Mouse (Mus musculus): ENCODE results near the gene Ergic1.

The Ergic1 gene

GRCm38 (mm10) chr17:26600913-26601447 is 39.7 kb downstream of the Ergic1 start:
- peak; percentile 64 for DNase-seq (ENCODE audit: low read depth, low spot score)

- DNase-seq (ENCODE audit: low read depth, low spot score): no peak
These were observed 40.2 kb downstream of the Ergic1 start for GRCm38 (mm10) chr17:26601514-26601913.

- no peak for DNase-seq (ENCODE audit: low read depth, low spot score)
These were observed 40.6 kb downstream of the Ergic1 start for GRCm38 (mm10) chr17:26601926-26602325.

- no peak for DNase-seq (ENCODE audit: low read depth, low spot score)
These were observed 41.1 kb downstream of the Ergic1 start for GRCm38 (mm10) chr17:26602371-26602885.

DNA sequence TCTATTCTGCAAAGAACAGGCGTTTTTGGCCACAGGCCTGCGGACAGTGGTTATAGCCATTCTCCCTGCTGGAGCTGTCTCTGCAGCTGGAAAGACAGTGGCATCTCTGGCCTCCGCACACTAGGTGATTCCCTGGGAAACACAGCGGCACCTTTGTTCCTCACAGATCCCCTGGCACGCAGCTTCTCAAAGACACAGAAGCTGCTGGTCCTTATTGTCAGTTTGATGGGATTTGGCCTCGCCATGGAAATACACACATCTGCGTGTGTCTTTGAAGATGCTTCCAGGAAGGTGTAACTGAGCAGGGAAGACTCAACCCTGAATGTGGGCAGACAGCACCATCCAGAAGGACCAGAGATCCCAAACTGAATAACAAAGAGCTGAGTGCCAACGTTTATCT is 42.0 kb downstream of the Ergic1 start:
- DNase-seq (ENCODE audit: low read depth, low spot score): no peak

DNA sequence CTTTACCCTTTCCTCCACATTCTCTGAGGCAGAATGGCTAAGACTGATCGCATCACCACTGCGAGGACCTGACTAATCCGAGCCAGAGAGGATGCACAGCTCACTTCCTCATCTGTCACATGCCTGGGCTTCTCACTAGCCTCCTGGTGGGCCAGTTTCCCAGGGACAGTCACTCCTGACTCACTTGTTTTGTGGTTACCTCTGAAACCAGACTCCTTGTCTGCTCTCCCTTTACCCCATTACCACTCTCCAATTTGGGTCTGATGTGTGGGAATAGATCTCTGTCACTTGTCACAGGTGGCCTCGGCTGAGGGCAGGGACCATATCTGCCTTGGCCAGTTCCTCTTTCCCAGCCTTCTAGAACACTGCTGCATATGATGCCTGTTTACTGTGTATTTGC is 44.3 kb downstream of the Ergic1 start:
- no peak for DNase-seq (ENCODE audit: low read depth, low spot score)

DNA sequence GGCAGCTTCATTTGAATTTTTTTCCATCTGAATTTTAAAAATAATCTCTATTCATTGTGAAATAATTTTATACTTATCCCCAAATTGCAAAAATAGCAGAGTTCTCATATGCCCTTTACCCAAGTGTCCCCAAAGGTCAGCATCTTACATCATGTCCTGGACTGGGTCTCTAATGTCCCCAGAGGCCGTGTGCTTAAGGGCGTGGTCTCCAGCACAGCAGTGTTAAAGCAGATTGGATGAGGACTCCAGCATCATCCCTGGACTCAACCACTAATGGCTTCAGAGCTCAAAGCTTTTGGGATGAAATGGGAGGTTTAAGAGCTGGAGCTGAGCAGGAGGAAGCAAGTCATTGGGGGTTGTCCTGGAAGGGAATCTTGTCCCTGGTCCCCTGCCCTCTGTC is 45.2 kb downstream of the Ergic1 start:
- DNase-seq (ENCODE audit: low read depth, low spot score): no peak

GRCm38 (mm10) chr17:26608348-26608747 is 47.1 kb downstream of the Ergic1 start:
- no peak for DNase-seq (ENCODE audit: low read depth, low spot score)

- no peak for DNase-seq (ENCODE audit: low read depth, low spot score)
These were observed 47.6 kb downstream of the Ergic1 start for GRCm38 (mm10) chr17:26608877-26609276.

- no peak for DNase-seq (ENCODE audit: low read depth, low spot score)
These were observed 48.5 kb downstream of the Ergic1 start for GRCm38 (mm10) chr17:26609820-26610219.

DNA sequence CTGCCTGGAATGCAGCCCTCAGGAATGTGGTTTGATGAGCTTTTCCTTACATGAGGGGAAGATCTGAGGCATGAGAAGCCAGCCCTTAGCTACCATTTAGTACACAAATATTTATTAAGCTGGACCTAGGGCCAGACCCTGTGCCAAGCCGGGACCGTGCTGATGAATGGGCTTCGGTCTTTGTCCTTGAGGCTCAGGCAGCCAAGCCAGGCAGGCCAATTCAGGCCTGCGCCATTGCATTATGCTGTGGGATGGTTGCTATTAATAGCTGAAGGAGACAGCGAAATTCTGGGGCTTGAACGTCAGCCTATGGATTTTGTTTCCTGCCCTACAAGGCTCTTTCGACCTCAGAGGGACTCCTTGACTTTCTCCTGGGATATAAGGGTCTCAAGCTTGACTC is 50.0 kb downstream of the Ergic1 start:
- no peak for DNase-seq (ENCODE audit: low read depth, low spot score)

DNA sequence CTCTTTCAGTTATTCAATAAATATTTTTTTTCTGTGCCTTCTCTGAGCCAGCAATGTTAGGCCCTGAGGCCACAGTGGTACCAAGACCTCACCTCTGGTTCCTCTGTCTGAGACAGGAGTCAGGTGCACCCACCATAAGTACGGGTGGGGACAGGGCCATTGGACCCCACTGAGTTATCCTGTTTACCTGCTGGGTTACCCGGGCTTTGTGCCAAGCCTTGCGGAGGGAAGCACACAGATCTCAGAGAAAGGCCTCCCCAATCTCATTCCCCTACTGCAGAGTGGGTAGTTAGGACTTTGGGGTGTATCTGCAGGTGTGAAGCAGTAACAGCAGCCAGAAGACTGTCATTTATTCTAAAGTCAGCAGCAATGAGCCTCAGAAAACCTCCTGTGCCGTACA is 50.6 kb downstream of the Ergic1 start:
- DNase-seq (ENCODE audit: low read depth, low spot score): no peak

- no peak for DNase-seq (ENCODE audit: low read depth, low spot score)
These were observed 53.0 kb downstream of the Ergic1 start for GRCm38 (mm10) chr17:26614286-26614685.

DNA sequence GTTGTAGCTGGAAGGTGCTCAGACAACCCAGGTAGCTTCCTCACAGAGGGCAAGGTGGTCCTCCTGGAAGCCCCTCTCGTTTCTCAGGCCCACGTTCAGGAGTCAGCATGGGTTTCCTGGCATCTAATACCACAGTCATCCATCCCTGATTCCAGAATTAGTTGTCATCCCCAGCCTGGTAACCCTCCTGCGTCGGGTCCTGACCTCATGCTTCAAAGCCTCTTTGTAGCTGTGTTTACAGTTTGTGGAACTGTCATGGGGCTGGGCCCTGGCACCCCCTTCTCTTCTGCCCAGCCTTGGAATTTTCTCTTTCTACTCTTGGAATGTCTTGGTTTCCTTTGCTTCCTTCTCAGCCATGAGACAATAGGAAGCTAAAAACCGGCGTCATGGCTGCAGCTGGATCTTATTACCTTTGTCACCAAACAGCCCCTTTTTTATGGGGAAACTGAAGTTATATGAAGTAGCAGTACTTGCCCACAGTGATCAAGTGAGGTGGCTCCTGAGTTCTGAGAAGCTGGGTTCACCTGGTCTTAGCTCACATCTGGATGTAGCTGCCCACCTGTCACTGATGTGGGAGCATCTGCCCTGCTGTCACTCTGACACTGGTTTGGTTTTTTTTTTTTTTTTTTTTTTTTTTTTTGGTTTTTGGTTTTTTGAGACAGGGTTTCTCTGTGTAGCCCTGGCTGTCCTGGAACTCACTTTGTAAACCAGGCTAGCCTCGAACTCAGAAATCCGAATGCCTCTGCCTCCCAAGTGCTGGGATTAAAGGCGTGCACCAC is 53.6 kb downstream of the Ergic1 start:
- DNase-seq (ENCODE audit: low read depth, low spot score): no peak

DNA sequence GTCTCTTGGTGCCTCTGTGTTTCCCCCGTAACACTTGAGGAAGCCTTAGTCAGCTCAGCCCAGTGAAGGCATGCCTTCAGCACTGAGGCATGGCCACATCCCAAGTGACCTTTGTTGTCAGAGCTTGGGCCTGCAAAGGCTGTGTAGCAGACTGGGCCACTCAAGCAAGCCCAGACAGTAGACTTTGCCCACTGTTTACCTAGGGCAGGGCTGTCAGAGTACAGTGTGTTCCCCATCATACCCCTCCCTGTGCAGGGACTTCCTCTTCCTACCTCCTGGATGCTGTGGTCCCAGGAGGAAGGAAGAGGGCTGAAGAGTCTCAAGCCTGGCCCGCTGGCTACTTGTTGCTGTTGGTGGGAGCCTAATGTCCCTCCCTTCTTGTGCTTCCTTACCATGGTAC is 55.4 kb downstream of the Ergic1 start:
- no peak for DNase-seq (ENCODE audit: low read depth, low spot score)

DNA sequence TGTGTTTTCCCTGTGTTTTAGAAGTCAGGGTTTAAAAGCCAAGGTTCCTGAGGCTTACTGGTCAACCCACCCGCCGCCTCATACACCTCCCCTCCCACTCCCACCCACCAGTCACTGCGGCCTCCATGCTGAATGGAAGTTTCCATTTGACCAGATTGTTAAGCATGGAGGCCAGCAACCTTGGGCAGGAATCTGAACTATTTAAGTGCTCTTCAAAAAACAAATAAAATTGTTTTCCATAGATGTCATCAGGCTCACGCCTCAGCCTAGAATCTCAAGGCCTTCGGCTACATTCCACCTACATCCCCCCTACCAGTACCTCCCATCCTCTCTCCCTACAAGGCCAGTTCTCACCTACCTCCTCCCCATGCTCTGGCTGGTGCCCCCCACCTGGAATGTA is 57.2 kb downstream of the Ergic1 start:
- DNase-seq (ENCODE audit: low read depth, low spot score): no peak

DNA sequence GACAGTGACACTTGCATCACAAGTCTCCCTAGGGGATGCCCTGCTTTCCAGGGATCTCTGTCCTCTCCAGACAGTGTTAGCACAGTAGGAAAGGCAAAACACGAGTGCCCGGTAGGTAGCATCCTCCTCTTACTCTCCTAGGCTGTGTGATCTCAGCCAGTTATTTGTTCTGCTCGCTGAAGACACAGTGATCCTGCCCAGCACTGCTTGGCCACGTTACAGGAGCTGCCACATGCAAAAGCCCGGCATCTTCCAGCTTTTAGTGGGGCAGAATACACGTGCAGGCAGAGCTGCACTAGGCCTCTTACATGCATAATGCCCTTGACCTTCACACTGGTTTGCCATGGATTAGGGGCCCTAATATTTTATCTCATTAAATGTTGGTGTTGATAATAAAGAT is 58.3 kb downstream of the Ergic1 start:
- DNase-seq (ENCODE audit: low read depth, low spot score): no peak

DNA sequence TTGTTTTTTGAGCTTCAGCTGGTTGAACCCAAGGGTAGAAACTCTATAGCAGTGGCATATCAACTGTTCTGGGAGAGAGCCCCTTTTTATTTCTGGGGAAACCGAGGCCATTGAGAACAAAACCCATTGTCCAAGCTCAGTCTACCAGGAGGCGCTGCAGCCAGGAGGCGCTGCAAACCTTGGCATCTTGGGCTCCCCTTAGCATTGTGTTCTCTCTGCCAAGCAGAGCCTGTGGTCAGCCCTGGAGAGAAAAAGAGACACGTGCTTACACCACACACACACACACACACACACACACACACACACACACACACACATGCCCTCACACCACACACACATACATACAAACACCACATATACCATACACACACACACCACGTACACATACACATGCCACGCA is 59.0 kb downstream of the Ergic1 start:
- DNase-seq (ENCODE audit: low read depth, low spot score): no peak

DNA sequence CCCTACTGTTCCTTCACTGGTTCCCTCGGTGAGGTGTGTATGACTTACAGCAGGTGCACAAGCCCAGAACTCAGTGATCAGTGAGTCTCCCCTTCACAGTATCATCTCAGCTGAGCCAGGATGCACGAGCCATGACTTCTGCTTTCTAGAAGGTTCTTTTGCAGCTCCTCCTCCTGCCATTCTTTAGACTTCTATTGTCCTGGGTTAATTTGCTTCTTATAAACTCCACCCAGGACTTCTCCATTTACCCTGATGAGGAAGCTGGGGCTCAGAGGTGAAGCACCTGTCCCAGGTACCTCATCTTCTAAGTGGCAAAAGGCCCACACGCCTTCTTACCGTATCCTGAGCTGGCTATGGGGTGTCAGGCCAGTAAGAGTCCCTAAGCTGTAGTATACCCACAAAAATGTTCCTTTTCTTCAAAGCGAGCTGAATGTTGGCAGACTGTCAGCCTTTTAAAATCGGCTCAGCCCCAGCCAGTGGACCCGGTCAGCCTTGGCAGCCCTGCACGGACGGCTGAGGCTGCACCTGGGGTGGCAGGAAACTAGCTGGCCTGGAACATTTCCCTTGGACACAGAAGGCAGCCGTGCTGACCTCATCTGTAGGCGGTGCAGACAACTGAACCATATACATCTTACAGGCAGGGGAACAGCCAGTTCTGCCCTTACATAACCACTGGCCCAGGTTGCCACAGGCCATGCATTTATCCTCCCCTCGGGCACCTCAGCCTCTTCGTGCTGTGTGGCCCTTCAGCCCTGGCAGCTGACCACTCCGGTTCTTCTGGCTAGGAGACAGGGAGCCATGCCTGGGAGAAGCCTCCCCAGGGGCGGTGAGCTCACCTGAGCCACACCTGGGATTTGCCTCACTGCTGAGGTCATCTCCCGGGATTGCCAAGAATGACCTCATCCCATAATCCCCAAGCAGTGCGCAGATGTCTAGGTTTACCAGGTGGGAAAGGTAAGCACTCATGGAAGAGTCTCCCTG is 59.8 kb downstream of the Ergic1 start:
- DNase-seq (ENCODE audit: low read depth, low spot score): no peak

GRCm38 (mm10) chr17:26621912-26622311 is 60.6 kb downstream of the Ergic1 start:
- no peak for DNase-seq (ENCODE audit: low read depth, low spot score)

- DNase-seq (ENCODE audit: low read depth, low spot score): no peak
These were observed 62.7 kb downstream of the Ergic1 start for GRCm38 (mm10) chr17:26623991-26624390.

DNA sequence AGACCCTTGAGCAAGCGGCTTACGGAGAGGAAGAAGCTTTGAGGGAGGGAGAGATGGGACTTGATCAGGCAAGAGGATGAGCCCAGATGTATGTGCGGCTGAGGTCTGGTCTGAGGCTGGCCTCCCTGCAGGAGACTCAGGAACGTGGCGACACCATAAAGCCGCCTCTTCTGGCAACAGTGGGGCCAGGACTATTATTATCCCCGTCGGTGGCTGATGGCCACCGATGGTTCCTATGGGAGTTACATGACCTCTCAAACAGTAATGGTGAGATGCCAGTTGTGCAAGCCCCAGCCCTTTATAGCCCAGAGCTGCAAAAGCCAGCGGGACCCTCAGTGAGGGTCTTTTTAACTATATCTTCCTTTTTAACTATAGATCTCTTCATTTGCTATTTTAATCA is 63.7 kb downstream of the Ergic1 start:
- no peak for DNase-seq (ENCODE audit: low read depth, low spot score)

All from WW6 (cell line).